Mouse (Mus musculus): ENCODE data around the gene Hopx. TPM values are rescaled to one million over a fixed set of nuclear protein-coding genes. Genes with fewer than 3 reads are reported as not detected.
"Not testable (repeated sequence)": the region's sequence is repeated elsewhere in the genome, so short reads cannot be mapped to it uniquely, and the experiment has no call there.

Gene Hopx
- polyA plus RNA-seq, 1 experiment from 2014 or later, result 26.6 TPM

DNA sequence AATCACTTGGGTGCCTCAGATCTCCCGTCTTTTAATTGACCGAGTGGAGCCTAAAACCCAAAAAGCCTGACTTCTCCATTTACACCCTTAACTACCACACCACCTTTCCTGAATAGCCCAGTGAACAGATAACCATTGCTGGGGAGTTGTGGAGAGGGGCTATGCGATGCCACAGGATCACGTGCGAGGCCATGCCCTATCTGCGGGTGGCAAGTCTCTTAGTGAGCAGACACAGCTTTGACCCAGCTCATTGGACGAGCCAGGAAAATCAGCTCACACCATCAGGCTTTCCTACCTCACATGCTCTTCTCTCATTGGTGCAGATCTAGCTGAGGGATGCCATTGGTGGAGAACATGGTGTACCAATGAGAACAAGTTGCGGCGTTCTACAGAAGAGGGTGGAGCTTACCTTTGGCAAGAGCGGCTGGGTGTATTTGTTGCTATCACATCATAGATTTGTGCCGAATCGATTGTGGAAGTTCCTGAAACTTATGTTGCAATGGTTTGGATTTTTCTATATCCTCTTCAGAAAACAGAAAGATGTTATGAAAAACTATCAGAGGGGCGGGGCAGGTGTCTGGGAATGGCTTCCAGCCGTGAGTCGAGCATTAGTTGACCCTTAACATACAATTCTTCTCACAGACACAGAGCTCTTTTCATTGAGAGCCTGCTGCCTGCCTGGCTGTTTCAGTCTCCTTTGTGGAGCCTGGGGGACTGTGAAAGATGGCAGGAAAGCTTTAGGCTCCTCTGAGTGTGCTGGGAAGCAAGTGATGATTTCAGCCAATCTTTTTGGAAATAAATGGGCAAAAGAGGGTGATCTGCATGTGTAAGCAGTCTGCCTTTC is 12.2 kb downstream of the Hopx start:
- no peak for DNase-seq (ENCODE audit: low spot score)
- WGBS, result 78% methylated on average over 15 of the region's 15 CpGs

GRCm38 (mm10) chr5:77100691-77101090 is 14.2 kb downstream of the Hopx start:
- no peak overlapping the region for H3K9ac ChIP-seq (ENCODE audit: low read length)
- TF ChIP-seq CTCF (IDR thresholded peaks at IDR 0.05; ENCODE audit: low read depth), result no peak
- no peak for TF ChIP-seq EP300 (optimal IDR thresholded peaks at IDR 0.05)
- no peaks in the 10 kb centered on the region for H3K9me3 ChIP-seq (ENCODE audit: control insufficient read depth, low read length)
- no peaks in the 10 kb centered on the region for H3K27me3 ChIP-seq (ENCODE audit: control insufficient read depth, insufficient read depth, low read length)
- WGBS, result 84% methylated on average over 6 of the region's 6 CpGs
- H3K4me1 ChIP-seq (replicated peaks; ENCODE audit: control insufficient read depth, insufficient read depth), result no peaks in the 10 kb centered on the region
- ATAC-seq (ENCODE audit: low FRiP score, low TSS enrichment) (no peak), DNase-seq (ENCODE audit: low spot score) (no peak)
- no peak overlapping the region for H3K4me3 ChIP-seq (ENCODE audit: low read depth, low read length)
- no peak overlapping the region for H3K4me2 ChIP-seq (replicated peaks; ENCODE audit: low read depth)
- no peak overlapping the region for H3K27ac ChIP-seq (replicated peaks)
- H3K36me3 ChIP-seq (ENCODE audit: control insufficient read depth, insufficient read depth, low read length), result no peaks in the 10 kb centered on the region

More for the DNA sequence above, 12.2 kb downstream of the Hopx start:
- H3K9me3 ChIP-seq (ENCODE audit: control insufficient read depth, low read length), result no peaks in the 10 kb centered on the region
- H3K4me2 ChIP-seq (replicated peaks; ENCODE audit: low read depth), result no peak overlapping the region
- H3K4me3 ChIP-seq (ENCODE audit: low read depth, low read length), result no peak overlapping the region
- H3K4me1 ChIP-seq (replicated peaks; ENCODE audit: control insufficient read depth, insufficient read depth), result no peaks in the 10 kb centered on the region
- TF ChIP-seq EP300 (optimal IDR thresholded peaks at IDR 0.05) (no peak), CTCF (IDR thresholded peaks at IDR 0.05; ENCODE audit: low read depth) (no peak)
- no peak overlapping the region for H3K27ac ChIP-seq (replicated peaks)
- no peaks in the 10 kb centered on the region for H3K27me3 ChIP-seq (ENCODE audit: control insufficient read depth, insufficient read depth, low read length)
- no peak for ATAC-seq (ENCODE audit: low FRiP score, low TSS enrichment)
- no peak overlapping the region for H3K9ac ChIP-seq (ENCODE audit: low read length)
- H3K36me3 ChIP-seq (ENCODE audit: control insufficient read depth, insufficient read depth, low read length), result no peaks in the 10 kb centered on the region

DNA sequence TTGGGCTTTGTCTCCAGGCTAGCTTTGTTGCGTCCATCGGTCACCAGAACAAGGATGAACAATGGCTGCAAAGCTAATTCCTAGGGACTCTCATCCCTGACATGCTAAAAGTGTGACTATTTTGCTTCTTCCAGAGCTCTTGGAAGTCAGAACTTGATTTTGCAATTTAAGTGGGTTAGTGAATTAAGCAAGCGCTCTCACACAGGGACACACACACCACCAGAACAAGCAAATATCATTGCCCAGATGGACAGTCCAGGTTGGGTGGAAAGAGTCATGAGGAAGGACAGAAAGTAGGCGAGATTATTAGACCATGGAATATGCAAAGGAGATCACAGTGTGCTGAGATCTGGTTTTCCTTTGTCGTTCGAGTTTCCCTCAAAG is 14.9 kb downstream of the Hopx start:
- H3K9me3 ChIP-seq (ENCODE audit: control insufficient read depth, low read length), result no peaks in the 10 kb centered on the region
- H3K36me3 ChIP-seq (ENCODE audit: control insufficient read depth, insufficient read depth, low read length), result no peaks in the 10 kb centered on the region
- no peak overlapping the region for H3K27ac ChIP-seq (replicated peaks)
- no peak for ATAC-seq (ENCODE audit: low FRiP score, low TSS enrichment)
- no peak for DNase-seq (ENCODE audit: low spot score)
- H3K9ac ChIP-seq (ENCODE audit: low read length), result no peak overlapping the region
- no peak for TF ChIP-seq CTCF (IDR thresholded peaks at IDR 0.05; ENCODE audit: low read depth)
- no peak for TF ChIP-seq EP300 (optimal IDR thresholded peaks at IDR 0.05)
- no peak overlapping the region for H3K4me2 ChIP-seq (replicated peaks; ENCODE audit: low read depth)
- 87% methylated on average over 6 of the region's 6 CpGs for WGBS
- no peaks in the 10 kb centered on the region for H3K27me3 ChIP-seq (ENCODE audit: control insufficient read depth, insufficient read depth, low read length)
- H3K4me3 ChIP-seq (ENCODE audit: low read depth, low read length), result no peak overlapping the region
- H3K4me1 ChIP-seq (replicated peaks; ENCODE audit: control insufficient read depth, insufficient read depth), result no peaks in the 10 kb centered on the region

DNA sequence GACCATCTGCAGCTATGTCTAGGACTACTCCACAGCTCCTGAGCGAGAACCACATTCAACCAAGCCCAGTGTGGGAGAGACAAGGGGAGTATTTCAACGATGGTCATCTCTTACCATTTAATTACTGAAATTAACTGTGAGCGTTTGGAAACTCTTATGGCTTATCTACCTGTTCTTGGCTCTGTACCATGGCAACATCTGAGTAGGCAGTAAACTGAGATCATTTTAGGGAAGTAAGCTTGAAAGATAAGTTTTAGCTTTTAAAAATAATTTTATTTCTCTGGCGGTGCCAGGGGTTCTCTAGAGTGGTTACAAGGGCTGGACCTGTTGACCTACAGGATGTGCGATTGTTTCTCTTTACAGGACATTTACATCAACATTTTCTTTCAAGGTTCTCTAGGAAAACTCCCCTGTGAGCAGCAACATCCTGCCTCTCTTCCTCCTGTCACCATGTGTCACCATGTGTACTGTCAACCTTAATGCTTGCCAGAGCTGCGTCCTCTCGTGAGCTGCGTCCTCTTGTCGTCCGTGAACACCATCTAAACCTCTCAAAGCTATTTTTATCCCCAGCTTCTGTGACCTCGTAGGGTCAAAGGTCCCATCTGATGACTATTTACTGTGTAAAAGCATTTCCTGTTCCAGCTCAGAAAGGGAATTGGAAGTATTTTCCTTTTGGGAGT is 15.5 kb downstream of the Hopx start:
- H3K27ac ChIP-seq (replicated peaks), result no peak overlapping the region
- H3K36me3 ChIP-seq (ENCODE audit: control insufficient read depth, insufficient read depth, low read length), result no peaks in the 10 kb centered on the region
- DNase-seq (ENCODE audit: low spot score) (no peak), ATAC-seq (ENCODE audit: low FRiP score, low TSS enrichment) (no peak)
- H3K27me3 ChIP-seq (ENCODE audit: control insufficient read depth, insufficient read depth, low read length), result no peaks in the 10 kb centered on the region
- 64% methylated on average over 11 of the region's 11 CpGs for WGBS
- no peak overlapping the region for H3K4me2 ChIP-seq (replicated peaks; ENCODE audit: low read depth)
- TF ChIP-seq EP300 (optimal IDR thresholded peaks at IDR 0.05), result no peak
- TF ChIP-seq CTCF (IDR thresholded peaks at IDR 0.05; ENCODE audit: low read depth), result no peak
- no peaks in the 10 kb centered on the region for H3K9me3 ChIP-seq (ENCODE audit: control insufficient read depth, low read length)
- H3K4me1 ChIP-seq (replicated peaks; ENCODE audit: control insufficient read depth, insufficient read depth), result no peaks in the 10 kb centered on the region
- H3K9ac ChIP-seq (ENCODE audit: low read length), result no peak overlapping the region
- no peak overlapping the region for H3K4me3 ChIP-seq (ENCODE audit: low read depth, low read length)

DNA sequence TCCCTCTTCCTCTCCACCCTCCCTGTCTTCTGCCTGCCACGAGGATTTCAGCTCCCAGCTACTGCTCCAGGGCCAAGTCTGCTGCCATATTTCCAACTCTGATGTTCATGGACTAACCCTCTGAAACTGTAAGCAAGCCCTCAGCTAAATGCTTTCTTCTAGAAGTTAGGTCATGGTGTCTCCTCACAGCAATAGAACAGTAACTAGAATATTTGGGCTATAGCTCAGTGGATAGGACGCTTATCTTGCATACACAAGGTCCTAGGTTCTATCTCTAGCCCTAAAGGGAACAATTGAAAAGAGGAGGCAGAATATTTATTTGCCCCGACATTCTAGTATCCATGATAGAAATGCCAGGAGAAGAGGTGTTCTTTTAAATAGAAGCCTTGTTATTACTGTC is 16.0 kb downstream of the Hopx start:
- no peak overlapping the region for H3K4me3 ChIP-seq (ENCODE audit: low read depth, low read length)
- TF ChIP-seq EP300 (optimal IDR thresholded peaks at IDR 0.05), result no peak
- no peak for TF ChIP-seq CTCF (IDR thresholded peaks at IDR 0.05; ENCODE audit: low read depth)
- no peak for ATAC-seq (ENCODE audit: low FRiP score, low TSS enrichment)
- no peak overlapping the region for H3K9ac ChIP-seq (ENCODE audit: low read length)
- no peak overlapping the region for H3K27ac ChIP-seq (replicated peaks)
- H3K4me1 ChIP-seq (replicated peaks; ENCODE audit: control insufficient read depth, insufficient read depth), result no peaks in the 10 kb centered on the region
- no peaks in the 10 kb centered on the region for H3K9me3 ChIP-seq (ENCODE audit: control insufficient read depth, low read length)
- no peaks in the 10 kb centered on the region for H3K27me3 ChIP-seq (ENCODE audit: control insufficient read depth, insufficient read depth, low read length)
- DNase-seq (ENCODE audit: low spot score), result no peak
- H3K36me3 ChIP-seq (ENCODE audit: control insufficient read depth, insufficient read depth, low read length), result no peaks in the 10 kb centered on the region
- WGBS, result 89% methylated on average over 3 of the region's 3 CpGs
- H3K4me2 ChIP-seq (replicated peaks; ENCODE audit: low read depth), result no peak overlapping the region

DNA sequence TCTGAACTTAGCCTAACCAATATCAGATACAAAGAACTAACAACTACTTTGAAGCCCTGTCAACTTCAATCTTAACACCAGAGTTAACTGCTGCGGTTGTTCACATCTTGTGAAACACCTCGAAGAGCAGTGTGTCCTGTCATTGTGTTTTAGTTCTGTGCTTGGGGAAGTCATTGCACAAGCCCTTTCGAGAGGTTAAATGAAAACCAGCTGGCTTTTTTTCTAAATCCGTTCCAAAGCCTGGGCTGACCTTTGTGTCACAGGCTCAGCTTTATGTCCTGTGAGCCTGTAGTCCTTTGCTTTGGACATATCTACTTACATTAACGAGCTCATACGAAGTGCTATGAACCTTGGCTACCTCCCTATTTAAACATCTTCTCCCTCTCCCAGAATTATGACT is 17.2 kb downstream of the Hopx start:
- Histone ChIP-seq H3K4me2 (replicated peaks; ENCODE audit: low read depth) (no peak overlapping the region), H3K27me3 (ENCODE audit: control insufficient read depth, insufficient read depth, low read length) (no peaks in the 10 kb centered on the region), H3K9me3 (ENCODE audit: control insufficient read depth, low read length) (no peaks in the 10 kb centered on the region), H3K9ac (ENCODE audit: low read length) (no peak overlapping the region), H3K36me3 (ENCODE audit: control insufficient read depth, insufficient read depth, low read length) (no peaks in the 10 kb centered on the region), H3K4me3 (ENCODE audit: low read depth, low read length) (no peak overlapping the region), H3K4me1 (replicated peaks; ENCODE audit: control insufficient read depth, insufficient read depth) (no peaks in the 10 kb centered on the region), H3K27ac (replicated peaks) (no peak overlapping the region)
- 42% methylated on average over 6 of the region's 6 CpGs for WGBS
- ATAC-seq (ENCODE audit: low FRiP score, low TSS enrichment), result no peak
- no peak for DNase-seq (ENCODE audit: low spot score)
- TF ChIP-seq CTCF (IDR thresholded peaks at IDR 0.05; ENCODE audit: low read depth), result no peak

DNA sequence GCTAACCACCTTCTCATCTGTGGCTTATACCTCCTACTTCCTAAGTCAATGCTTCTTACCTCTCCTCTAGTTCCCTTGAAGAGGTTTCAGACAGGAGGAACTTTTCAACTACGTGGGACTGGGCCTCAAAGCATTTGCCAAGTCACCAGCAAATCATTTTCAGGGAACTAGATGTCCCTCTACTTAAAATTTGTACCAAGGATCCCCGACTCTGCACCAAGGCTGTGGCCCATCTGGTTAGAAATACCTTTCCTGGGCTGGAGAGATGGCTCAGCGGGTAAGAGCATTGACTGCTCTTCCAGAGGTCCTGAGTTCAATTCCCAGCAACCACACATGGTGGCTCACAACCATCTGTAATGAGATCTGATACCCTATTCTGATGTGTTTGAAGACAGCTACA is 18.7 kb downstream of the Hopx start:
- H3K27ac ChIP-seq (replicated peaks); H3K9ac ChIP-seq (ENCODE audit: low read length); H3K4me1 ChIP-seq (replicated peaks; ENCODE audit: control insufficient read depth, insufficient read depth); ATAC-seq (ENCODE audit: low FRiP score, low TSS enrichment); H3K27me3 ChIP-seq (ENCODE audit: control insufficient read depth, insufficient read depth, low read length); H3K9me3 ChIP-seq (ENCODE audit: control insufficient read depth, low read length); H3K4me2 ChIP-seq (replicated peaks; ENCODE audit: low read depth); H3K4me3 ChIP-seq (ENCODE audit: low read depth, low read length); H3K36me3 ChIP-seq (ENCODE audit: control insufficient read depth, insufficient read depth, low read length); DNase-seq (ENCODE audit: low spot score): not testable (repeated sequence)
- 94% methylated on average over 3 of the region's 3 CpGs for WGBS

Measured in stomach, postnatal 0 days (tissue).